ENCODE assay signal across 8 mouse cellular contexts in genomic region chrX:42033111-42033693, GRCm38 (mm10). TPM values are rescaled to one million over a fixed set of nuclear protein-coding genes. Genes with fewer than 3 reads are reported as not detected.
DNase-seq lines count a peak whose midpoint lies in the region; ATAC-seq and TF ChIP-seq lines count a peak whose summit lies in the region.

No protein-coding gene starts in this region.

- intact Hi-C loops in heart, postnatal 36 days (cut with DNase I), result loop anchor here (1.0 to 10.0 kb wide), 3 partner anchors 38 to 212 kb away; no protein-coding TSS in a partner anchor

- peak; percentile 45; the same call in 1 of the 2 replicates for ATAC-seq in G1E (ENCODE audit: extremely low read depth, insufficient number of reproducible peaks, low FRiP score, poor library complexity, severe bottlenecking)
- ATAC-seq in cerebellum, adult (ENCODE audit: insufficient number of reproducible peaks, low FRiP score, low TSS enrichment), result peak; percentile 58; the same call in 1 of the 2 replicates
- peak; percentile 80 for ATAC-seq in forebrain, embryonic 15.5 days (replicated peaks)
- ATAC-seq in lung, postnatal 0 days, result peak; percentile 68

- 0 out of 2 replicates have a peak, but pooled peaks have one; percentile 27 for TF ChIP-seq EP300 in lung, postnatal 0 days (IDR thresholded peaks at IDR 0.05)

- H3K36me3 ChIP-seq in G1E (replicated peaks), result no peaks in the 10 kb centered on the region
- H3K36me3 ChIP-seq in forebrain, embryonic 15.5 days, result no peaks in the 10 kb centered on the region
- no peaks in the 10 kb centered on the region for H3K36me3 ChIP-seq in lung, postnatal 0 days (ENCODE audit: insufficient read depth, low read length)

- H3K27ac ChIP-seq in forebrain, embryonic 15.5 days (replicated peaks), result no peak overlapping the region
- H3K27ac ChIP-seq in lung, postnatal 0 days (ENCODE audit: low read length), result no peak overlapping the region

- no peaks in the 10 kb centered on the region for H3K9me3 ChIP-seq in G1E (replicated peaks)
- no peaks in the 10 kb centered on the region for H3K9me3 ChIP-seq in forebrain, embryonic 15.5 days
- H3K9me3 ChIP-seq in lung, postnatal 0 days (ENCODE audit: low read length), result no peaks in the 10 kb centered on the region

- WGBS in forebrain, embryonic 15.5 days, result 38% methylated on average over 8 of the region's 8 CpGs
- WGBS in lung, postnatal 0 days, result 33% methylated on average over 8 of the region's 8 CpGs

- no peak overlapping the region for H3K9ac ChIP-seq in forebrain, embryonic 15.5 days (replicated peaks)
- no peak overlapping the region for H3K9ac ChIP-seq in lung, postnatal 0 days (replicated peaks; ENCODE audit: low read depth)

- H3K4me2 ChIP-seq in forebrain, embryonic 15.5 days (replicated peaks), result no peak overlapping the region
- H3K4me2 ChIP-seq in lung, postnatal 0 days (replicated peaks; ENCODE audit: low read depth, low read length), result no peak overlapping the region

- peak; percentile 10 for DNase-seq in G1E (ENCODE audit: low spot score)
- DNase-seq in heart, postnatal 36 days, result peak; percentile 76 to 77
- DNase-seq in layer of hippocampus, postnatal 10 days (ENCODE audit: low spot score in 2 of 2), result peak; percentile 70 to 78
- DNase-seq in lung, postnatal 0 days (ENCODE audit: low spot score), result peak; percentile 68
- peak; percentile 38 for DNase-seq in retina, postnatal 7 days (ENCODE audit: low read depth, low spot score)
- peak; percentile 35 to 40 for DNase-seq in urinary bladder, adult 18-20 months (ENCODE audit: low spot score in 2 of 2)

- no peak; the same call in 1 of the 2 replicates for TF ChIP-seq CTCF in G1E (IDR thresholded peaks at IDR 0.05; ENCODE audit: low read depth, low read length)
- peak; percentile 84 for TF ChIP-seq CTCF in lung, postnatal 0 days (IDR thresholded peaks at IDR 0.05)

- peaks cover 6% of the 10 kb centered on the region for H3K4me1 ChIP-seq in G1E (ENCODE audit: insufficient read depth, low read depth, low read length)
- 0 out of 2 replicates have a peak, but pooled peaks cover 3% of the 10 kb centered on the region for H3K4me1 ChIP-seq in forebrain, embryonic 15.5 days
- no peaks in the 10 kb centered on the region for H3K4me1 ChIP-seq in lung, postnatal 0 days (ENCODE audit: insufficient read depth, low read depth, low read length)

- H3K27me3 ChIP-seq in G1E (ENCODE audit: insufficient read depth, low read length), result no peaks in the 10 kb centered on the region
- H3K27me3 ChIP-seq in forebrain, embryonic 15.5 days, result no peaks in the 10 kb centered on the region
- no peaks in the 10 kb centered on the region for H3K27me3 ChIP-seq in lung, postnatal 0 days (replicated peaks; ENCODE audit: insufficient read depth, low read length)

- no peak overlapping the region; the same call in 1 of the 2 replicates for H3K4me3 ChIP-seq in G1E (ENCODE audit: low read depth, low read length)
- H3K4me3 ChIP-seq in forebrain, embryonic 15.5 days, result no peak overlapping the region
- H3K4me3 ChIP-seq in lung, postnatal 0 days (ENCODE audit: low read depth, low read length), result no peak overlapping the region

RNA-seq across cellular contexts. Expression of gene Xiap, which starts 26.3 kb away (rescaled TPM):
- total RNA-seq in G1E (2014; fragmentation: Nextera tagmentation), result 65.0 and 70.0 TPM in 2 replicates
- total RNA-seq in G1E (2017), result 36.2 and 46.9 TPM in 2 replicates
- 66.9 and 72.5 TPM in 2 replicates for polyA plus RNA-seq in G1E (2012)
- polyA plus RNA-seq in forebrain, embryonic 15.5 days (2015; fragmentation: Nextera tagmentation; extraction: Ambion mirVana), result 9.6 and 10.5 TPM in 2 replicates
- total RNA-seq in heart, postnatal 36 days (2021), result 10 to 100 TPM; 32.7 to 33.1 TPM
- 10 to 100 TPM; 43.1 to 48.9 TPM for total RNA-seq in layer of hippocampus, postnatal 10 days (2021)
- 15.4 and 18.7 TPM in 2 replicates for polyA plus RNA-seq in lung, postnatal 0 days (2015; fragmentation: Nextera tagmentation; extraction: Ambion mirVana)

Comparison
In these comparisons a context has a peak if more than half of its experiments do, and no peak if none do; other contexts are left out.
1. DNase-seq: peak in every context shown above with its lines; median percentile 76 in heart, postnatal 36 days; 74 in layer of hippocampus, postnatal 10 days; 68 in lung, postnatal 0 days; 38 in retina, postnatal 7 days; 38 in urinary bladder, adult 18-20 months; 10 in G1E.